Mouse (Mus musculus): ENCODE results near the gene Rgs10. TPM values are rescaled to one million over a fixed set of nuclear protein-coding genes. Genes with fewer than 3 reads are reported as not detected.

Rgs10 gene
- polyA plus RNA-seq, 1 experiment from 2014 or later: 29.4 TPM

GRCm38 (mm10) chr7:128374156-128374555 lies 44.4 kb downstream of the Rgs10 start:
- H3K9me3 ChIP-seq (ENCODE audit: control insufficient read depth, low read length): no peaks in the 10 kb centered on the region
- H3K4me2 ChIP-seq (ENCODE audit: low read length): no peak overlapping the region
- no peaks in the 10 kb centered on the region for H3K36me3 ChIP-seq (ENCODE audit: control insufficient read depth, insufficient read depth, low read length)
- H3K4me3 ChIP-seq (ENCODE audit: low read depth, low read length): no peak overlapping the region
- ATAC-seq (replicated peaks; ENCODE audit: low FRiP score, low TSS enrichment, low read depth): no peak
- H3K9ac ChIP-seq (ENCODE audit: low read length): no peak overlapping the region
- WGBS: 94% methylated on average over 11 of the region's 11 CpGs
- H3K27ac ChIP-seq (ENCODE audit: low read depth): no peak overlapping the region
- H3K27me3 ChIP-seq (replicated peaks; ENCODE audit: control insufficient read depth, insufficient read depth, low read length): no peaks in the 10 kb centered on the region
- no peak for DNase-seq (ENCODE audit: low spot score)
- H3K4me1 ChIP-seq (replicated peaks; ENCODE audit: control insufficient read depth, insufficient read depth, low read length): 0 out of 2 replicates have a peak, but pooled peaks cover 3% of the 10 kb centered on the region

- H3K27me3 ChIP-seq (replicated peaks; ENCODE audit: control insufficient read depth, insufficient read depth, low read length): no peaks in the 10 kb centered on the region
- no peaks in the 10 kb centered on the region for H3K36me3 ChIP-seq (ENCODE audit: control insufficient read depth, insufficient read depth, low read length)
- H3K27ac ChIP-seq (ENCODE audit: low read depth): no peak overlapping the region
- no peak overlapping the region for H3K4me2 ChIP-seq (ENCODE audit: low read length)
- DNase-seq (ENCODE audit: low spot score): no peak
- WGBS: 87% methylated on average over 8 of the region's 8 CpGs
- no peak for ATAC-seq (replicated peaks; ENCODE audit: low FRiP score, low TSS enrichment, low read depth)
- no peaks in the 10 kb centered on the region for H3K4me1 ChIP-seq (replicated peaks; ENCODE audit: control insufficient read depth, insufficient read depth, low read length)
- no peak overlapping the region for H3K9ac ChIP-seq (ENCODE audit: low read length)
- no peak overlapping the region for H3K4me3 ChIP-seq (ENCODE audit: low read depth, low read length)
- no peaks in the 10 kb centered on the region for H3K9me3 ChIP-seq (ENCODE audit: control insufficient read depth, low read length)
Measured at GRCm38 (mm10) chr7:128373751-128374150, 44.8 kb downstream of the Rgs10 start.

GRCm38 (mm10) chr7:128372331-128372730 lies 46.2 kb downstream of the Rgs10 start:
- H3K4me1 ChIP-seq (replicated peaks; ENCODE audit: control insufficient read depth, insufficient read depth, low read length): no peaks in the 10 kb centered on the region
- no peaks in the 10 kb centered on the region for H3K27me3 ChIP-seq (replicated peaks; ENCODE audit: control insufficient read depth, insufficient read depth, low read length)
- ATAC-seq (replicated peaks; ENCODE audit: low FRiP score, low TSS enrichment, low read depth): no peak
- WGBS: 62% methylated on average over 3 of the region's 3 CpGs
- no peaks in the 10 kb centered on the region for H3K36me3 ChIP-seq (ENCODE audit: control insufficient read depth, insufficient read depth, low read length)
- no peak overlapping the region for H3K4me3 ChIP-seq (ENCODE audit: low read depth, low read length)
- no peak for DNase-seq (ENCODE audit: low spot score)
- no peak overlapping the region for H3K4me2 ChIP-seq (ENCODE audit: low read length)
- H3K27ac ChIP-seq (ENCODE audit: low read depth): no peak overlapping the region
- H3K9ac ChIP-seq (ENCODE audit: low read length): no peak overlapping the region
- no peaks in the 10 kb centered on the region for H3K9me3 ChIP-seq (ENCODE audit: control insufficient read depth, low read length)

GRCm38 (mm10) chr7:128369366-128369765 lies 49.2 kb downstream of the Rgs10 start:
- Histone ChIP-seq H3K9me3 (ENCODE audit: control insufficient read depth, low read length) (no peaks in the 10 kb centered on the region), H3K4me3 (ENCODE audit: low read depth, low read length) (no peak overlapping the region), H3K4me2 (ENCODE audit: low read length) (no peak overlapping the region), H3K36me3 (ENCODE audit: control insufficient read depth, insufficient read depth, low read length) (no peaks in the 10 kb centered on the region), H3K27me3 (replicated peaks; ENCODE audit: control insufficient read depth, insufficient read depth, low read length) (no peaks in the 10 kb centered on the region), H3K9ac (ENCODE audit: low read length) (no peak overlapping the region), H3K4me1 (replicated peaks; ENCODE audit: control insufficient read depth, insufficient read depth, low read length) (no peaks in the 10 kb centered on the region), H3K27ac (ENCODE audit: low read depth) (no peak overlapping the region)
- DNase-seq (ENCODE audit: low spot score) (no peak), ATAC-seq (replicated peaks; ENCODE audit: low FRiP score, low TSS enrichment, low read depth) (no peak)
- WGBS: 42% methylated on average over 12 of the region's 12 CpGs

- Histone ChIP-seq H3K9ac (ENCODE audit: low read length) (no peak overlapping the region), H3K27me3 (replicated peaks; ENCODE audit: control insufficient read depth, insufficient read depth, low read length) (no peaks in the 10 kb centered on the region), H3K9me3 (ENCODE audit: control insufficient read depth, low read length) (no peaks in the 10 kb centered on the region), H3K36me3 (ENCODE audit: control insufficient read depth, insufficient read depth, low read length) (no peaks in the 10 kb centered on the region), H3K4me1 (replicated peaks; ENCODE audit: control insufficient read depth, insufficient read depth, low read length) (no peaks in the 10 kb centered on the region), H3K27ac (ENCODE audit: low read depth) (no peak overlapping the region), H3K4me2 (ENCODE audit: low read length) (no peak overlapping the region), H3K4me3 (ENCODE audit: low read depth, low read length) (no peak overlapping the region)
- WGBS: 87% methylated on average over 6 of the region's 6 CpGs
- ATAC-seq (replicated peaks; ENCODE audit: low FRiP score, low TSS enrichment, low read depth) (no peak), DNase-seq (ENCODE audit: low spot score) (no peak)
Measured at GRCm38 (mm10) chr7:128368828-128369227, 49.7 kb downstream of the Rgs10 start.

- Histone ChIP-seq H3K4me1 (replicated peaks; ENCODE audit: control insufficient read depth, insufficient read depth, low read length) (no peaks in the 10 kb centered on the region), H3K9ac (ENCODE audit: low read length) (no peak overlapping the region), H3K36me3 (ENCODE audit: control insufficient read depth, insufficient read depth, low read length) (no peaks in the 10 kb centered on the region), H3K9me3 (ENCODE audit: control insufficient read depth, low read length) (no peaks in the 10 kb centered on the region), H3K27ac (ENCODE audit: low read depth) (peak overlapping the region; percentile 57; the same call in 1 of the 2 replicates), H3K4me3 (ENCODE audit: low read depth, low read length) (no peak overlapping the region), H3K27me3 (replicated peaks; ENCODE audit: control insufficient read depth, insufficient read depth, low read length) (no peaks in the 10 kb centered on the region), H3K4me2 (ENCODE audit: low read length) (no peak overlapping the region)
- WGBS: 48% methylated on average over 11 of the region's 11 CpGs
- ATAC-seq (replicated peaks; ENCODE audit: low FRiP score, low TSS enrichment, low read depth) (no peak), DNase-seq (ENCODE audit: low spot score) (no peak)
Measured at GRCm38 (mm10) chr7:128366654-128367053, 51.9 kb downstream of the Rgs10 start.

GRCm38 (mm10) chr7:128365096-128365715 lies 53.4 kb downstream of the Rgs10 start:
- H3K27ac ChIP-seq (ENCODE audit: low read depth): no peak overlapping the region
- 67% methylated on average over 4 of the region's 4 CpGs for WGBS
- no peak for DNase-seq (ENCODE audit: low spot score)
- no peak for ATAC-seq (replicated peaks; ENCODE audit: low FRiP score, low TSS enrichment, low read depth)
- no peak overlapping the region for H3K9ac ChIP-seq (ENCODE audit: low read length)
- H3K4me3 ChIP-seq (ENCODE audit: low read depth, low read length): no peak overlapping the region
- H3K27me3 ChIP-seq (replicated peaks; ENCODE audit: control insufficient read depth, insufficient read depth, low read length): no peaks in the 10 kb centered on the region
- H3K4me1 ChIP-seq (replicated peaks; ENCODE audit: control insufficient read depth, insufficient read depth, low read length): no peaks in the 10 kb centered on the region
- no peak overlapping the region for H3K4me2 ChIP-seq (ENCODE audit: low read length)
- no peaks in the 10 kb centered on the region for H3K36me3 ChIP-seq (ENCODE audit: control insufficient read depth, insufficient read depth, low read length)
- no peaks in the 10 kb centered on the region for H3K9me3 ChIP-seq (ENCODE audit: control insufficient read depth, low read length)

GRCm38 (mm10) chr7:128364526-128364925 lies 54.0 kb downstream of the Rgs10 start:
- H3K27ac ChIP-seq (ENCODE audit: low read depth): no peak overlapping the region
- H3K36me3 ChIP-seq (ENCODE audit: control insufficient read depth, insufficient read depth, low read length): no peaks in the 10 kb centered on the region
- no peak overlapping the region for H3K4me2 ChIP-seq (ENCODE audit: low read length)
- WGBS: 72% methylated on average over 11 of the region's 11 CpGs
- DNase-seq (ENCODE audit: low spot score): no peak
- no peaks in the 10 kb centered on the region for H3K27me3 ChIP-seq (replicated peaks; ENCODE audit: control insufficient read depth, insufficient read depth, low read length)
- no peaks in the 10 kb centered on the region for H3K9me3 ChIP-seq (ENCODE audit: control insufficient read depth, low read length)
- H3K9ac ChIP-seq (ENCODE audit: low read length): no peak overlapping the region
- no peaks in the 10 kb centered on the region for H3K4me1 ChIP-seq (replicated peaks; ENCODE audit: control insufficient read depth, insufficient read depth, low read length)
- H3K4me3 ChIP-seq (ENCODE audit: low read depth, low read length): no peak overlapping the region
- no peak for ATAC-seq (replicated peaks; ENCODE audit: low FRiP score, low TSS enrichment, low read depth)

- DNase-seq (ENCODE audit: low spot score): no peak
- no peak overlapping the region for H3K4me2 ChIP-seq (ENCODE audit: low read length)
- H3K4me3 ChIP-seq (ENCODE audit: low read depth, low read length): no peak overlapping the region
- H3K27me3 ChIP-seq (replicated peaks; ENCODE audit: control insufficient read depth, insufficient read depth, low read length): no peaks in the 10 kb centered on the region
- no peaks in the 10 kb centered on the region for H3K36me3 ChIP-seq (ENCODE audit: control insufficient read depth, insufficient read depth, low read length)
- ATAC-seq (replicated peaks; ENCODE audit: low FRiP score, low TSS enrichment, low read depth): no peak
- no peak overlapping the region for H3K27ac ChIP-seq (ENCODE audit: low read depth)
- no peaks in the 10 kb centered on the region for H3K9me3 ChIP-seq (ENCODE audit: control insufficient read depth, low read length)
- 72% methylated on average over 10 of the region's 10 CpGs for WGBS
- H3K4me1 ChIP-seq (replicated peaks; ENCODE audit: control insufficient read depth, insufficient read depth, low read length): no peaks in the 10 kb centered on the region
- no peak overlapping the region for H3K9ac ChIP-seq (ENCODE audit: low read length)
Measured at GRCm38 (mm10) chr7:128363806-128364205, 54.8 kb downstream of the Rgs10 start.
